Mouse (Mus musculus) adrenal gland (tissue): ENCODE results near the gene Pdia5.

Experiments used
- intact Hi-C: fragments of 180-260 bp; cut with DNase I; formaldehyde crosslinking; loops from one replicate; pipeline ENCODE4 v1.15.1; 2025
- long read RNA-seq, 2 experiments: library from polyadenylated mRNA; unstranded; transcript quantifications; one replicate each; pipeline ENCODE4 v2.0.0; 2020; ENCODE audit warnings: borderline replicate concordance in 1 of 2; ENCODE audit not compliant: insufficient replicate concordance in 1 of 2

Pdia5 gene
- long read RNA-seq, experiment 1, transcript Pdia5-201 (17 exons, 1,809 nt), result major isoform, 9 of 12 reads
- long read RNA-seq, experiment 1, partial matches to known transcripts, result 0 of 12 reads
- long read RNA-seq, experiment 1, other reads (novel, unspliced or antisense), result 3 of 12 reads
- long read RNA-seq, experiment 2, transcript Pdia5-201 (17 exons, 1,809 nt), result major isoform, 9 of 14 reads
- long read RNA-seq, experiment 2, partial matches to known transcripts, result 1 of 14 reads
- long read RNA-seq, experiment 2, other reads (novel, unspliced or antisense), result 4 of 14 reads

DNA sequence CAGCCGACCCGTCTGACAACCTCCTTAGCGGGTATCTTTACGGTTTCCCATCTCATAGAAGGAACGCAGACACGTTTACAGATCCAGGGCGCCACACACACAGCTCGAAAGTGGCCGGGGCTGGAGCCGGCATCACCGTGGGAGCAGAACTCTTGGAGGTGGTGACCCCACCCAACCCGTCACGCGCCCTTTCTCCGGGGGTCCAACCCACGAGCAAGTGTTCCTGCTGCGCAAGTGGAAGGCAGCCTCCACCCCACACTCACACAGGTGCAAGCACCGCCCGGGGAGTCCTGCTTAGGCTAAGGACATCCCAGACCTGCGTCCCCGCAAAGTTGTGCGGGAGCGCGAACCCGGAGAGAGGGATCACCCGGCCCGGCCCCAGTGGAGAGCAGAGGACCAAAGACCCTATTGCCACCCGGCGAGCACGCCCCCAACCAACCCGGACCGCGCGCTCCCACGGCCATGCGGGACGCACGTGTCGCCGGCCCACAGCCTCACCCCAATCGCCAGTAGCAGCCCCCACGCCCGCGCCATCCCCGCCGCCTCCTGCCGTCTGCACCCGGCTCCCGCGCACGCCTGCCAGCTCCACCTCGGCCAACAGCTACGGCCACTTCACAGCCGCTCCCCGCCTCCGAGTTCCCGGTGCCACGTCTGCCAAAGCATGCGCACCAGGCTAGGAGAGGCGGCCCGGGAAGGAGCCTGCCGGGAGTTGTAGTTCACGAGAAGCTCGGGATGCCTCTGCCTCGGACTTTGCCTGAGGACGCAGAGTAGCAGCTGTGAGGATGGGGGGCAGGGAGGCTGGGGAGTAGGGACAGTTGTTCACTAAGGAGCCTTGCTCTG is at the start of gene Pdia5:
TSS of gene Pdia5 (minus strand) at position 643 of the 840 bp plus-strand sequence.
- intact Hi-C loops, result no loop called here

DNA sequence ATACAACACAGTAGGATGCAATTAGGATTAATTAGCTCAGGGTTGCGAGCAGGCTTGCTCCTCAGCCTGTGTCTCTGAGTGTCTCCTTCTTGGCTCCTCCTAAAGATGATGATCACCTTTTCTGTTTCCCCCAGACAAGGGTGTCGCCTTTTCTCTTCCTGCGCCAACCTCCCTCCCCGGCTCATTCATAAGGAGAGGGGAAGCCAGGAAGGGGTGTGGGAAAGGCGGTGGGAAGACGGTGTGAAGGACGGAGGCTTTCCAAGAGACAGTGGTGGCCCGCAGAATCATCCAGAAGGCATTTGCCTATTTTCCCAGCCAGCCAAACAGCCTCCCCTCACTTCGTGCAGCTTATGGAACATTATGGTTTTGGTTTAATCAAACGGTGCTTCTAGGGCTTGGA is 48.4 kb upstream of the Pdia5 start:
- intact Hi-C loops, result no loop called here

DNA sequence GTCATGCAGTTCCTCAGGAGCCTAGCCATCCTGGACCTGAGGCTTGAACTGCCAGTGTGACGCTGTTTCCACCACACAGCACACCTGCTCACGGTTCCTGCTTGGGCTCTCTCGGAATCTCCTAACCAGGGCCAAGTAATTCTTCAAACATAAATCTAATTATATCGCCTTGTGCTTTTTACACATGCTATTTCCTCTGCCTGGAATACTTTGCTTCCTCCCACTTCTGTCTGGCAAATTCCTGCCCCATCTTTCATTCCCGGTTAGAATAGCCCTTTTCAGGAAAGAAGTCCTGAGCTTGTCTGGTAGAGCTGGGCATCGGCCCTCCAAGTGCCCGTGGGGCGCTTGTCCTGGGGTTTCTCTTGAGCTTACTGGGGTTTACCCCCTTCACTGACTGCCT is 47.0 kb upstream of the Pdia5 start:
- intact Hi-C loops, result no loop called here

DNA sequence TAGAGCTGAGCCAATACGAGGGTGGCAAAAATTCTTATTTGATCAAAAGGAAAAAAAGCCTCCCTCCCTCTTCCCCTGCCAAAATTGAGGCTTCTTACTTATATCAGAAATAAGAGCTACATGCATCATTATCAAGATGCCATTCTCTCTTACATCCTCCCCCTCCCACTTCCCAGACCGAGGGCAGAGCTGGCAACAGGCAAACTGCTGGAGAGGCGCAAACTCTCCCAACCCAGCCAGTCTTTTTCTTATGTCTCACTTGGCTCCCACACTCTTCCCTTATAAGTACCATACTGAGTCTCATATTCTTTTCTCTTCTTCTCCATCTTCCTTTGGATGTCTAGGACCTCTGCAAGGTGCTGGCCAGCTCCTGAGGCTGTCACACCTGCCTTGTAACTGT is 44.0 kb upstream of the Pdia5 start:
- intact Hi-C loops, result no loop called here

DNA sequence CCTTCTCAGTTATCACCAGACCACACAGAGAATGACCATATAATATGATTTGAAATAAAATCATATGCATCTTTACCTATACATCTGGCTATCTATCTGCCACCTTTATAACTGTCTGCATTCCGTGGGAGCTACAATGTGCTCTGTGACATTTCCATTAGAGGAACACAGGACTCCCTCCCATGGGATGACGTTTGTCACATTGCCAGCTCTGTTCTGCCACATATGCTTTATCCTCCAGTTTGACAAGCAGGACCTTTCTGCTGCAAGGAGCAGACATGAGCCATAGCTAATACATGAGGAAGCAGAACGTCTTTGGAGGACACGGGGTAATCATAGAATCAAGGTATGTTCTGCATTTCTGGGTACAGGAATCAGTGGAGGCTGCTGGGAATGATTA is 33.5 kb upstream of the Pdia5 start:
- intact Hi-C loops, result no loop called here

DNA sequence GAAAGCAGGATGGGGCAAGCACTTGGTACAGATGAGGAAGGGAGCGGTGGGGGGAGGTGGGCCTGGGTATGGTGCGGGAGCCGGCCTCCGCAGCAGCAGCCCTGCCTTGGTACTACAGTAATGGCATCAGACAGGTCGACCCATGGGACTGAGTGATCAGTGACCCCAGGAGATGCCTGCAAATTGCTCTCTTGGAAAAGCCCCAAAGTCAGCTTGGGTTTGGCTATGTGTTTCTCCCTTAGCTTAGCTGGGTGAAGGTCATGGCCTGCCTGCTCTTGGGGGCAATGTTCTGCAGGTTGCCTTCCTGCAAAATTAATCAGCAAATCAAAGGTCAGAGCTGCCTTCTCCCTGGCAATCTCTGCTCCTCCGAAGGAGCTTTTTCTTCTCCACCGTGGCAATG is 28.6 kb upstream of the Pdia5 start:
- intact Hi-C loops, result no loop called here

DNA sequence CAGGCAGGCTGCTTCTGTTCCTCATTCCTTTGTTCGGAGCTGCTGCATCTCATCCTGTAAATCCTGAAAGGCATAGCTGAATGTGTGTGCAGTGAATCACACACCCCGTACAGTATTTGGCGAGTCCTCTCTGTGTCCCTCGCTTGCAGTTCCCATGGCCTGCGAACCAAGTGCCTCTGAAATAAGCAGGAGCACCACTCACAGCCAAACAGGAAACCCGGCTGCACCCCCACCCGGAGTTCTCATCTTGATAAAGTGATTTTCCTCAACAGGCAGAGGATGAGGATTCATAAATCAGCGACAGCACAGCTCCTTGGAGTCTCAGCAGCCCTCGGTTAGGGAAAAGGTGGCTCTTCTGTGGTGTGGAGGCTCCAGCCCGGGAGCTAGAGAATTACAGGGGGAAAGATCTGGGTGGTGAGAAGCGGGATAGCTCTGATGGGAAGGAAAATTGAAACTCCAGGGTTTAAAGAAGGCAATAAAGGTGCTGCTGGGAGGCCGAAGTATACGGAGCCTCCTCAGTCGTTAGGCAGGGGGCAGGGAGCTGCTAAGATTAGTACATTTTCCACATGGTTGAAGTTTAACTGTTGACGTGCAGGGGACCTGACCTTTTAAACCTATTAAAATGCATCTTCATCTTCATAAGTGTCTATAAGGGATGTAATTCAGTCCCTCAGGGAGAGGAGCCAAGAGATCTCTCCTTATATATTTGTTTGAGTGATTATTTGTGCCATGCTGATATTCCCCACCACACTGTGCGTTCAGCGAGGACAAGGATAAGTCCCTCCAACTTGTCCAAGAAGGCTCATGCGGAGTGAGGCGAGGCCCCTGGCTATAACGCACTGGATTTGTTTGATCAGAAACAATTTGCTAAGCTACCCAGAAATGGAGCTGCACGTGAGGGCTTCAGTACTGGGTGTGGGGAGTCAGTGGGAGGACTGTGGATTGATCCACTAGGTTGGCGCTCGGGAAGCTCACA is 27.6 kb upstream of the Pdia5 start:
- intact Hi-C loops, result no loop called here

DNA sequence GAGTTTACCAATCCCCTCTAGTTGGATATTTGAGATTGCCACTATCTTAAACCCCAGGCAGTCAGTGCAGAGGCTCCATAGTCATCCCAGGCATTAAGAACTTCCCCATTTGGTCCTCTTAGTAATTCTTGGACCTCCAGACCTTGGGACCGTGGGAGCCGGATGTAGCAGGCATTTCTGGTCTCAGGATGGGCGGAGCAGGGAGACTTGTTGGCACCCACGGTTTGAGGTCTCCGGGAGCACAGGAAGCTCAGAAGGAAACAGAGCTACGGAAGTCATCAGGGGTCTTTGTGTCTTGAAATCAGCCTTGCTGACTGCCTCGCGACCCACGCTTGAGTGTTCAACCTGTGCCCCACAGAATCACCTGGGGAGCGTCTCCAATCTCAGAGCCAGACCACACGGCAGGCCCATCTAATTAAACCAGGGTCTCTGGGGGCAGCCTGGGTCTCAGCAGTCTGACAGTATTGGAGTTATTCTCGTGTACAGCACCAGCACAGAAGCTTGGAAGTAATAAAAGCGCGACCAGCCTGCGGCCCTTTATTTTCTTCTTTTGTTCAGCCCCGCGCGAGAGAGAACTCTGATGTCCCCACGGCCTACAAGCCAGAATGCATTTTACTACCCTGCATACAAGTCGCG is 25.4 kb upstream of the Pdia5 start:
- intact Hi-C loops, result no loop called here

DNA sequence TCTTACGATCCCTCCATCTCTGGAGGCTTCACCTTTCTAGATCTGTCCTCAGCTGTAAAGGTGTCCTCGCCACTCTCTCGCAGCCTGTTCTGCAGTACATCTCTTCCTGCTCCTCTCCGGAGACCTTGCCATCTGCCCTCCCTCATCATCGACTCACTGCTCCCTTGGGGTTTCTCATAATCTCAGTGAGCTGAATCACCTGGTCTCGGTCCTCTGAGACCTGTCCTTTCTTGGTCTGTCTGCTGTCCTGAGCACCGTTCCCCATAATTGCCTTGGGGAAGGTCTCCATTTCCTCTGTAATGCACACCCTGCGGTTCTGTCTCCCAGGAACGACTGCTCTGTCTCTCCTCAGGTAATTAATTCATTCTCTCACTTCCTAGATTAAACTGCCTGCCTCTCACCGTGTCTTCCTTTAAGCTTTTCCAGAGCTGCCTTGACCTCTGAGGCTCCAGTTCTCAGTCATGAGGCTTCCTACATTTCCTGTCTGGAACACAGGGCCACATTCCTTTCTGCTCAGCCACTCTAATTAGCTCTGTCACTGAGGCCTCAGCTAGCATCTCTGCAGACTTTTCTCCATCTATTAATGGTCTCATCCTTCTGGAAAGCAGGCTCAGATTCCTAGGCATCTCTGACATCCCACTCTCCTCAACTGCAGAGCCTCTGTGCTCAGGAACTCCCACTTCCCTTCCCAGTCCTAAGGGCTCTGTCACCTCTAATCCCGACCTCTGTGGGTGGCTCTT is 18.8 kb upstream of the Pdia5 start:
- intact Hi-C loops, result no loop called here

DNA sequence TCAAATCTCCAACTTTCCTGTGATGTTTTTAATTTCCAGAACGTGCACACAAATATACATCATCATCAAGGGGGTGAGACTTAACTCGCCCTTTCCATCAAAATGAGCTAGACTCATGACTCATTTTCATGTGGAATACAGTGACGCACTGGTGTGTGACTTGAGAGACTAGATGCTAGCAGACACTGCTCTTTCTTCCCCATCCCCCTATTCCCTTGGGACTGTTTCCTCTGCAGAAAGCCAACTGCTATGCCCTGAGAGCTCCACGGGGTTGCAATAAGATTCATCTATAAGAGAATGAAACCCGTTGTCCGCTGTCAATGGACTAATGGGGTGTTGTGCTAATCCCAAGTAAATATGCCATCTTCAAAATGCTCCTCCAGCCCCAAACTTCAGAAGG is 17.9 kb upstream of the Pdia5 start:
- intact Hi-C loops, result no loop called here

DNA sequence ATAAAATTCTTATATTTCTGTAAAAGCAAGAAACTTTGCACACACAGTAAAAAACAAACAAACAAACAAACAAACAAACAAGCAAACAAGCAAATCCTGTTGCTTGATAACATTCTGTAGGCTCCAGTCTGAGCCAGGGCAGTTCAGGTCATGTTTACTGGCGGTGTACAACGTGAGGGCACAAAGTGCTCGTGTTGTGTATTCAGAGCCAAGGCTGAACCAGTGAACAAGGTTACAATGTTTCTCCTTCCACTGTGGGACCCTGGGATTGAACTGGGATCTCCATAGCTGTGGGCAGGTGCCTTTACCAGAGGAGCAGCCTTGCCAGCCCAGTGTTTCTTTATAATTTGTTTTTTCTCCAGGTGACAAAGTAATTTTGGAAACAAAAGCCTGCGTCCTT is 15.1 kb upstream of the Pdia5 start:
- intact Hi-C loops, result no loop called here

DNA sequence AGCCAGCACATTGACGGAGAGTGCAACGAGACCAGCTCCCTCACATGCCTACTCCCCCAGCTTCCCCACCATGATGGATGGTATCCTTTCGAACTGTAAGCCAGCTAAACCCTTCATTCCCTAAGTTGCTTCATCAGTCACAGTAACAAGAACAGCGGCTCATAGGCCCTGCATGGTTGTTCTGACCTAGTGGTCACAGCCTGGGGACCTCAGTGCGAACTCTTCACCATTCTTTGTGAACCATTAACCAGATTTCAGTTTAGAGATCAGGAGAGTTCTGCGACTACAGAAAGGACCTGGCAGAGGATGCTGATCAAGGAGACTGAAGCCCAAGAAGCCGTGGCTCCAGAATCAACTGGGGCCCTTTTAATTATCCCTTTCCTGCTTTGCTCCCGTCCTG is 13.6 kb upstream of the Pdia5 start:
- intact Hi-C loops, result no loop called here

DNA sequence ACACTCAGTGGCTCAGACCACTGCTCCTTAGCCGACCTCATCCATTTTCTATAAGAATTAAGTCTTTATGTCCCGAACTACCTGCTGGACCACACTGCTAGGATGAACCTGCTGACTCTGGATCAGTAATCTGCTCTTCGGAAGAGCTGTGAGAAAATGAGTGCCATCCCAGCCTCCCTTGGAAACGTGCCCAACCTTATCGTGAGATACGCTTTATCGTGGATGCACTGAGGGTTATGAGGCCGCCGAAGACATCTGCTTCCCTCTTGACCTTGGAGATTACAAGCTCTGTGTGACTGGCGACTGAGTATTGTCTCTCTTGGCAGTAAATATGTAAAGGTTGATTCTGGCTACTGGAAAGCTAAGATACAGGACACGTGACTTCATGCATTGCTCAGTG is 11.8 kb upstream of the Pdia5 start:
- intact Hi-C loops, result no loop called here

DNA sequence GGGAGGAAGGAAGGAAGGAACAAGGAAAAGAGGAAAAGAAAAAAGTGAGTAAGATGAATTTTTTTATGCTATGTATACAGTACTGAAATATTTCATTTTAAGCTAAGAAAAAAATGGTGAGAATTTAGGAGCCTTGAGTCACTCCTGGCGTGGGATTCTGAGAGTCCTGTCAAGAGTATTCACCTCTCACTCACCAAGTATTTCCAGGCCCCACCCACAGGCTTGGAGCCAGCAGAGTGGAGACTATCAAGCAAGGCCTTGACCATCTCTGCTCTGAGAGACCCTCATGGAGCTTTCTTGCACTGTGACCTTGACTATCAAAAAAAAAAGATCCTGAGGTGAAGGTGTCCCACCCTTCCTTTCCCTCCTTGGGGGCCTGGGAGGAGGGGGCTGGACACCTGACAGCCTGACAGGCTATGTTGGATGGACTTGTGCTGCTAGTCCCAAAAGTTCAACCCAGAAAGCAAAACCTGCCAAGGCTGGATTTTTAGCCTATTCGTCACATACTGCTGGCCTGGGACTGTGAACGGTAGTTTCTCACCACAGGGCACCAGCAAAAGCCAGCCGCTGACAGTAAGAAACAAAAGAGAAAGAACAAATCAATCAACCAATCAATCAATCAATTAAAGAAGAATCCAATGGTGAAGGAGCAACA is 10.6 kb upstream of the Pdia5 start:
- intact Hi-C loops, result no loop called here

DNA sequence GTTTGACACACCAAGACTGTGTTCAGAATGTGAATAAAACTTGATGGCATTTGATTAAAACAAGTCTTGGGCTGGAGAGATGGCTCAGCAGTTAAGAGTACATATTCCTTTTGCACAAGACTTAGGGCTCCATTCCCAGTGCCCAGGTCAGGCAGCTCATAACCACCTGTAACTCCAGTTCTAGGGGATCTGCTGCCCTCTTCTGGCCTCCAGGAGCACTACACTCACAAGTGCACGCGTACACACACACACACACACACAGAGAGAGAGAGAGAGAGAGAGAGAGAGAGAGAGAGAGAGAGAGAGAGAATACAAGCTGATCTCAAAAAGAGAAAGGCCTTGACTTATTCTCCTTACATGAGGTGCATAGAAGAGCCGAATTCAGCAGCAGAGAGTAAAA is 9.7 kb upstream of the Pdia5 start:
- intact Hi-C loops, result no loop called here

DNA sequence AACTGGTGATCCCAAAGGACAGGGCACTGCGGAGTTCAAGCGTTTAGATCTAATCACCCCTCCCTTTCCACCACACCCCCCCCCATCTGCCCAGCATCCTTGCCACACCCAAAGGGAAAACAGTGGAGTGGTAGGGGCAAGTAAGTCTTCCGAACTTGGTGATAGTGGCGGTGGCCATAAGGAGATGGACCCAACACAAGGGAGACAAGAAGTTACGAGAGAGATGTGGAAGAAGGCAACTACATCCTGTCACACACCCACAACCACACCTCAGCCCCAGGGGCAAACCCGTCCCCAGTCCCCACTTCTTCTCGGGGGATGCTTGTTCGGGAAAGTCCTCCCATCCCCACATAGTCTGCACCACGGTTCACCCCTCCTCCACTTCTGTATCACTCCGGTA is 880 bp downstream of the Pdia5 start:
- intact Hi-C loops, result no loop called here

DNA sequence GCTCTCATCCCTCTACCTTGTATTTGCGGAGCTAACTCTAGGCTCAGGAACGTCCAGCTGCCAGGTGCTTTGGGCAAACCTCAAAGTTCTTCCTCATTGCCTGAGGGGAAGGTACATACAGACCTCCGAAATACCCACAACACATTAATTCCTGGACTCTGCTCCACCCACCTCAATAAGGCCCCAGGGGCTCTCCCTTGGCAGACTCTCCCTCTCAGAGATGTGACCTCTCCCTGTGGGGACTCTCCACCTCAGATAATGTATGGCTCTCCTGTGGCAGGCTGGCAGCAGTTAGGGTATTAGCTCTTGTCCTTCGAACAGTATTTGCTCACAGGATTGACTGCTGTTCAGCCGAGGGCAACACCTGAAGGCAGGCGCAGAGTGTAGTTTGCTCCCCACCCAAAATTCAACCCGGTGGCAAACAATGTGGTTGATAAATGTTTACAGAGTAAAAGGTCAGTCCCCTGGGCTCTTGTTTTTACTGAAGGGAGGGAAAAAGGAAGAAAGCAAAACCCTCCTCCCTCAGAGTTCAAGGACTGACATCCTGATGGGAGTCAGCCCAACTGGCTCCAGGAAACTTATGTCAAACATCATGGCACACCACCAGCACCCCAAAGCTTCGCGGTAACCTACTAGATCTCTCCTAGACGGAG is 1.5 kb downstream of the Pdia5 start:
- intact Hi-C loops, result no loop called here

DNA sequence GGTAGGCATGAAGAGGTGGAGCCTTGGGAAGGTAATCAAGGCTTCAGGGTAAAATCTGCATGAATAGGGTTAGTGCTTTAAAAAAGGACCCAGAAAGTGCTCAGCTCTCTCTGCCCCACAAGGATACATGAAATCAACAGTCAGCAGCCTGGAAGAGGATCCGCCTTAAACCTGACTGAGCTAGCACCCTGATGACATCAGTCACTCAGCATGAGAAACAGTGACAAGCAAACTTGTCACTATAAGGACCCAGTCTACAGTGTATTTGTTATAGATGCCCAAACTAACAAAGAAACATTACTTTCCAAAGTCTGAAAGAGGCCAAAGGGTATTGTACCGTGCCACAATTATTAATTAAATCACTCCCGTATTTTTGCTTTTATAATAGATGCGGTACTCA is 2.9 kb downstream of the Pdia5 start:
- intact Hi-C loops, result no loop called here

DNA sequence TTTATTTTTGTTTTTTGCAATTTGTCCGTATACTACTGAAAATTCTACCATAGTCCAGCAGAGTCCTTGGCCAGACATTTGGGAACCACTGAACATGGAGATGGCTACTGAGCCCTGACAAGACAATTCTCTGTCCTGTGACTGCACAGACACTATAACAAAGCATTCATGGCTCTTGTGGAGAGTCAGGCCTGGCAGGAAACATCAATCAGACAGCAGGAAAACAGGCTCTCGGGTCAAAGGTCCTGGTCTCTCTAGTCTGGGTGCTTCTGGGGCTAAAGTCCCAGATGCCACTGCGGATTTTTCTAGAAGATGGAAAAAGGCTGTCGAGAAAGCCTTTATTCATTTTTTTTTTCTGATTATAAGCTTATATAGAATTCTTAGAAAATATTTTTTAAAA is 3.6 kb downstream of the Pdia5 start:
- intact Hi-C loops, result no loop called here

DNA sequence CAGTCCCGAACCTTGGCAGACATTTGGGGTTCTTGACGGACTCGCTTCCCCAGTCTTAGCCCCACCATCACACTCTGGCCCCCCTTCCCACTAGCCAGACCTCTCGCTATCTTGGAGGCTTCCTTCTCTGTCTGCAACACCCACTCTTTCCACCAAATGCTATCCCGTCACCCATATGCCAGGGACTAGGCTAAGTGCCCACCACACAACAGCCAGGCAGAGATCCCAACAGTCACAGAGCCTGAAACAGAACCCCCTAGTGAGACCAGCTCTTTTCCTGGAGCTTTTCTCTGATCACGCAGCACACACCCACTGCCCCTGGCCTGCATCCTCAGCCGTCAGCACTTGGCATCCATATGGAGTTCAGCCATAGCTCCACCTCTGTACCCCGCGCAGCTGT is 5.0 kb downstream of the Pdia5 start:
- intact Hi-C loops, result no loop called here
